Mouse (Mus musculus) embryo, embryonic 10 days (tissue): ENCODE measurements at regions not wholly inside any gene's neighbourhood (a gene's known extent, or its start where the extent isn't known, plus 50 kb on each side); places are given as distances from the start of the nearest gene placed in this dataset.
A peak's percentile ranks its signal among the peaks of the same experiment; 100 is the strongest.

Experiments
- DNase-seq: peaks from one replicate; pipeline ENCODE4 v3.0.0-alpha.2; 2015; ENCODE audit warnings: low spot score

- DNase-seq: no peak
Measured at GRCm38 (mm10) chr3:158824643-158825042, 262.6 kb upstream of the Lrrc7 start.

DNA sequence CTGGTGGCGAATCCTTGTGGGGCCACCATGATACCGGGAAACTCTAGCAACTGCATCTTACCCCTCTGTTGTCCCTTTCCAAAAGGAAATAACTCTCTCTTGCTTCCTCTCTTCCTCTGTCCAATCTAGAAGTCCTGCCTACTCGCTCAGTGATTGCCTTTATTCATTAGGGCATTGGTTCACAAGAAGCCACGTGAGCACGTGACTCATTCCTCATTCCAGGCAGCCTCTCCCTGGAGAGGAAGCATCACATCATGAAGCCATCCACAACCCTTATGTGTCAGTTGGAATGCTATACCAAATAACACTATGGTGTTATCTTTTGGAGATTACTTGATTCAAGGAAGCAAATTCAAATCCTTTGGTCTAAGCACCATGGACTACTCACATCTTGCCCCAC is 215.6 kb upstream of the Lrrc7 start:
- DNase-seq: peak; percentile 8
